Mouse (Mus musculus): ENCODE data around the gene Lrrc8c. TPM values are rescaled to one million over a fixed set of nuclear protein-coding genes. Genes with fewer than 3 reads are reported as not detected.
A peak's percentile ranks its signal among the peaks of the same experiment; 100 is the strongest.

Lrrc8c gene
- polyA plus RNA-seq, 1 experiment from 2014 or later, result 14.9 TPM

GRCm38 (mm10) chr5:105517992-105518625, 1.1 kb upstream of the Lrrc8c start:
- WGBS, result 25% methylated on average over 7 of the region's 7 CpGs
- Histone ChIP-seq H3K27me3 (ENCODE audit: control insufficient read depth, insufficient read depth, low read length) (no peaks in the 10 kb centered on the region), H3K4me2 (ENCODE audit: low read depth, severe bottlenecking) (peak overlapping the region; percentile 93), H3K4me1 (ENCODE audit: control insufficient read depth, insufficient read depth, low read length) (peaks cover 10% of the 10 kb centered on the region), H3K36me3 (ENCODE audit: control insufficient read depth, insufficient read depth, low read length) (no peaks in the 10 kb centered on the region), H3K4me3 (ENCODE audit: low read depth, low read length) (no peak overlapping the region), H3K9ac (ENCODE audit: low read length) (no peak overlapping the region), H3K9me3 (ENCODE audit: control insufficient read depth, low read length) (no peaks in the 10 kb centered on the region), H3K27ac (replicated peaks; ENCODE audit: low read depth, low read length) (no peak overlapping the region)
- no peak for DNase-seq (ENCODE audit: low spot score)
- no peak for ATAC-seq (ENCODE audit: insufficient number of reproducible peaks, low FRiP score, low TSS enrichment, low read depth)

GRCm38 (mm10) chr5:105518626-105519095, 527 bp upstream of the Lrrc8c start:
- Histone ChIP-seq H3K9ac (ENCODE audit: low read length) (peak overlapping the region; percentile 81), H3K4me2 (ENCODE audit: low read depth, severe bottlenecking) (peak overlapping the region; percentile 93), H3K27ac (replicated peaks; ENCODE audit: low read depth, low read length) (peak overlapping the region; percentile 42; the same call in 1 of the 2 replicates), H3K4me3 (ENCODE audit: low read depth, low read length) (peak overlapping the region; percentile 74), H3K9me3 (ENCODE audit: control insufficient read depth, low read length) (no peaks in the 10 kb centered on the region), H3K36me3 (ENCODE audit: control insufficient read depth, insufficient read depth, low read length) (no peaks in the 10 kb centered on the region), H3K4me1 (ENCODE audit: control insufficient read depth, insufficient read depth, low read length) (peaks cover 10% of the 10 kb centered on the region), H3K27me3 (ENCODE audit: control insufficient read depth, insufficient read depth, low read length) (no peaks in the 10 kb centered on the region)
- ATAC-seq (ENCODE audit: insufficient number of reproducible peaks, low FRiP score, low TSS enrichment, low read depth) (peak; percentile 6), DNase-seq (ENCODE audit: low spot score) (no peak)
- WGBS, result 1% methylated on average over 16 of the region's 16 CpGs

GRCm38 (mm10) chr5:105519976-105520300, 750 bp downstream of the Lrrc8c start:
- no peak for ATAC-seq (ENCODE audit: insufficient number of reproducible peaks, low FRiP score, low TSS enrichment, low read depth)

GRCm38 (mm10) chr5:105520442-105520965, 1.3 kb downstream of the Lrrc8c start:
- WGBS, result 72% methylated on average over 9 of the region's 9 CpGs
- no peaks in the 10 kb centered on the region for H3K36me3 ChIP-seq (ENCODE audit: control insufficient read depth, insufficient read depth, low read length)
- DNase-seq (ENCODE audit: low spot score), result no peak
- H3K27ac ChIP-seq (replicated peaks; ENCODE audit: low read depth, low read length), result no peak overlapping the region
- H3K4me3 ChIP-seq (ENCODE audit: low read depth, low read length), result peak overlapping the region; percentile 74
- no peaks in the 10 kb centered on the region for H3K9me3 ChIP-seq (ENCODE audit: control insufficient read depth, low read length)
- peak overlapping the region; percentile 93 for H3K4me2 ChIP-seq (ENCODE audit: low read depth, severe bottlenecking)
- no peaks in the 10 kb centered on the region for H3K27me3 ChIP-seq (ENCODE audit: control insufficient read depth, insufficient read depth, low read length)
- H3K4me1 ChIP-seq (ENCODE audit: control insufficient read depth, insufficient read depth, low read length), result peaks cover 6% of the 10 kb centered on the region; the same call in 1 of the 2 replicates
- no peak for ATAC-seq (ENCODE audit: insufficient number of reproducible peaks, low FRiP score, low TSS enrichment, low read depth)
- H3K9ac ChIP-seq (ENCODE audit: low read length), result peak overlapping the region; percentile 81; the same call in 1 of the 2 replicates

More at GRCm38 (mm10) chr5:105519976-105520300, 750 bp downstream of the Lrrc8c start:
- H3K4me3 ChIP-seq (ENCODE audit: low read depth, low read length), result peak overlapping the region; percentile 74
- H3K9me3 ChIP-seq (ENCODE audit: control insufficient read depth, low read length), result no peaks in the 10 kb centered on the region
- H3K4me1 ChIP-seq (ENCODE audit: control insufficient read depth, insufficient read depth, low read length), result peaks cover 10% of the 10 kb centered on the region
- H3K9ac ChIP-seq (ENCODE audit: low read length), result peak overlapping the region; percentile 81
- H3K36me3 ChIP-seq (ENCODE audit: control insufficient read depth, insufficient read depth, low read length), result no peaks in the 10 kb centered on the region
- no peak overlapping the region for H3K27ac ChIP-seq (replicated peaks; ENCODE audit: low read depth, low read length)
- no peaks in the 10 kb centered on the region for H3K27me3 ChIP-seq (ENCODE audit: control insufficient read depth, insufficient read depth, low read length)
- WGBS, result 3% methylated on average over 5 of the region's 5 CpGs
- DNase-seq (ENCODE audit: low spot score), result no peak
- peak overlapping the region; percentile 93 for H3K4me2 ChIP-seq (ENCODE audit: low read depth, severe bottlenecking)

- Histone ChIP-seq H3K9me3 (ENCODE audit: control insufficient read depth, low read length) (no peaks in the 10 kb centered on the region), H3K4me2 (ENCODE audit: low read depth, severe bottlenecking) (no peak overlapping the region), H3K4me3 (ENCODE audit: low read depth, low read length) (no peak overlapping the region), H3K27ac (replicated peaks; ENCODE audit: low read depth, low read length) (no peak overlapping the region), H3K9ac (ENCODE audit: low read length) (no peak overlapping the region), H3K4me1 (ENCODE audit: control insufficient read depth, insufficient read depth, low read length) (no peaks in the 10 kb centered on the region), H3K27me3 (ENCODE audit: control insufficient read depth, insufficient read depth, low read length) (no peaks in the 10 kb centered on the region), H3K36me3 (ENCODE audit: control insufficient read depth, insufficient read depth, low read length) (no peaks in the 10 kb centered on the region)
- 83% methylated on average over 3 of the region's 3 CpGs for WGBS
- DNase-seq (ENCODE audit: low spot score), result no peak
- no peak for ATAC-seq (ENCODE audit: insufficient number of reproducible peaks, low FRiP score, low TSS enrichment, low read depth)
Measured at GRCm38 (mm10) chr5:105523452-105523851, 4.3 kb downstream of the Lrrc8c start.

GRCm38 (mm10) chr5:105525004-105525403, 5.8 kb downstream of the Lrrc8c start:
- H3K27ac ChIP-seq (replicated peaks; ENCODE audit: low read depth, low read length), result no peak overlapping the region
- no peaks in the 10 kb centered on the region for H3K4me1 ChIP-seq (ENCODE audit: control insufficient read depth, insufficient read depth, low read length)
- H3K4me2 ChIP-seq (ENCODE audit: low read depth, severe bottlenecking), result no peak overlapping the region
- no peak for DNase-seq (ENCODE audit: low spot score)
- no peaks in the 10 kb centered on the region for H3K9me3 ChIP-seq (ENCODE audit: control insufficient read depth, low read length)
- no peaks in the 10 kb centered on the region for H3K36me3 ChIP-seq (ENCODE audit: control insufficient read depth, insufficient read depth, low read length)
- H3K4me3 ChIP-seq (ENCODE audit: low read depth, low read length), result no peak overlapping the region
- no peaks in the 10 kb centered on the region for H3K27me3 ChIP-seq (ENCODE audit: control insufficient read depth, insufficient read depth, low read length)
- ATAC-seq (ENCODE audit: insufficient number of reproducible peaks, low FRiP score, low TSS enrichment, low read depth), result no peak
- WGBS, result 94% methylated on average over 12 of the region's 12 CpGs
- H3K9ac ChIP-seq (ENCODE audit: low read length), result no peak overlapping the region

GRCm38 (mm10) chr5:105526107-105526645, 7.0 kb downstream of the Lrrc8c start:
- Histone ChIP-seq H3K9me3 (ENCODE audit: control insufficient read depth, low read length) (no peaks in the 10 kb centered on the region), H3K4me1 (ENCODE audit: control insufficient read depth, insufficient read depth, low read length) (no peaks in the 10 kb centered on the region), H3K9ac (ENCODE audit: low read length) (no peak overlapping the region), H3K27ac (replicated peaks; ENCODE audit: low read depth, low read length) (no peak overlapping the region), H3K27me3 (ENCODE audit: control insufficient read depth, insufficient read depth, low read length) (no peaks in the 10 kb centered on the region), H3K4me2 (ENCODE audit: low read depth, severe bottlenecking) (no peak overlapping the region), H3K36me3 (ENCODE audit: control insufficient read depth, insufficient read depth, low read length) (no peaks in the 10 kb centered on the region), H3K4me3 (ENCODE audit: low read depth, low read length) (no peak overlapping the region)
- ATAC-seq (ENCODE audit: insufficient number of reproducible peaks, low FRiP score, low TSS enrichment, low read depth) (no peak), DNase-seq (ENCODE audit: low spot score) (no peak)
- 96% methylated on average over 4 of the region's 4 CpGs for WGBS

GRCm38 (mm10) chr5:105526766-105527165, 7.6 kb downstream of the Lrrc8c start:
- 90% methylated on average over 9 of the region's 9 CpGs for WGBS
- ATAC-seq (ENCODE audit: insufficient number of reproducible peaks, low FRiP score, low TSS enrichment, low read depth) (no peak), DNase-seq (ENCODE audit: low spot score) (no peak)
- Histone ChIP-seq H3K4me2 (ENCODE audit: low read depth, severe bottlenecking) (no peak overlapping the region), H3K4me3 (ENCODE audit: low read depth, low read length) (no peak overlapping the region), H3K4me1 (ENCODE audit: control insufficient read depth, insufficient read depth, low read length) (no peaks in the 10 kb centered on the region), H3K9ac (ENCODE audit: low read length) (no peak overlapping the region), H3K36me3 (ENCODE audit: control insufficient read depth, insufficient read depth, low read length) (no peaks in the 10 kb centered on the region), H3K9me3 (ENCODE audit: control insufficient read depth, low read length) (no peaks in the 10 kb centered on the region), H3K27ac (replicated peaks; ENCODE audit: low read depth, low read length) (no peak overlapping the region), H3K27me3 (ENCODE audit: control insufficient read depth, insufficient read depth, low read length) (no peaks in the 10 kb centered on the region)
